Mouse (Mus musculus): Measurements from ENCODE around the gene 2200002J24Rik. TPM values are rescaled to one million over a fixed set of nuclear protein-coding genes. Genes with fewer than 3 reads are reported as not detected.
"Not testable (repeated sequence)": the region's sequence is repeated elsewhere in the genome, so short reads cannot be mapped to it uniquely, and the experiment has no call there.

2200002J24Rik gene
- polyA plus RNA-seq, 1 experiment from 2014 or later: not detected

GRCm38 (mm10) chr7:30736211-30736610 is 37.5 kb downstream of the 2200002J24Rik start:
- Histone ChIP-seq H3K4me1 (ENCODE audit: control insufficient read depth, insufficient read depth, low read length) (no peaks in the 10 kb centered on the region), H3K4me3 (ENCODE audit: low read depth, low read length) (no peak overlapping the region), H3K36me3 (ENCODE audit: control insufficient read depth, insufficient read depth, low read length) (0 out of 2 replicates have a peak, but pooled peaks cover 2% of the 10 kb centered on the region), H3K27me3 (ENCODE audit: control insufficient read depth, insufficient read depth, low read length) (no peaks in the 10 kb centered on the region), H3K9ac (ENCODE audit: low read length) (no peak overlapping the region), H3K27ac (replicated peaks; ENCODE audit: low read depth, low read length) (no peak overlapping the region), H3K4me2 (ENCODE audit: low read depth, severe bottlenecking) (no peak overlapping the region), H3K9me3 (ENCODE audit: control insufficient read depth, low read length) (no peaks in the 10 kb centered on the region)
- 83% methylated on average over 3 of the region's 3 CpGs for WGBS
- ATAC-seq (ENCODE audit: insufficient number of reproducible peaks, low FRiP score, low TSS enrichment, low read depth) (no peak), DNase-seq (ENCODE audit: low spot score) (no peak)

GRCm38 (mm10) chr7:30742570-30742969 is 43.8 kb downstream of the 2200002J24Rik start:
- not testable (repeated sequence) for H3K27me3 ChIP-seq (ENCODE audit: control insufficient read depth, insufficient read depth, low read length); H3K9ac ChIP-seq (ENCODE audit: low read length); H3K27ac ChIP-seq (replicated peaks; ENCODE audit: low read depth, low read length); H3K9me3 ChIP-seq (ENCODE audit: control insufficient read depth, low read length); ATAC-seq (ENCODE audit: insufficient number of reproducible peaks, low FRiP score, low TSS enrichment, low read depth); H3K36me3 ChIP-seq (ENCODE audit: control insufficient read depth, insufficient read depth, low read length); H3K4me2 ChIP-seq (ENCODE audit: low read depth, severe bottlenecking); DNase-seq (ENCODE audit: low spot score); H3K4me1 ChIP-seq (ENCODE audit: control insufficient read depth, insufficient read depth, low read length); H3K4me3 ChIP-seq (ENCODE audit: low read depth, low read length)
- WGBS: 85% methylated on average over 2 of the region's 2 CpGs

- not testable (repeated sequence) for H3K27ac ChIP-seq (replicated peaks; ENCODE audit: low read depth, low read length); H3K4me3 ChIP-seq (ENCODE audit: low read depth, low read length); DNase-seq (ENCODE audit: low spot score); H3K9ac ChIP-seq (ENCODE audit: low read length); H3K9me3 ChIP-seq (ENCODE audit: control insufficient read depth, low read length); H3K27me3 ChIP-seq (ENCODE audit: control insufficient read depth, insufficient read depth, low read length); H3K4me1 ChIP-seq (ENCODE audit: control insufficient read depth, insufficient read depth, low read length); H3K36me3 ChIP-seq (ENCODE audit: control insufficient read depth, insufficient read depth, low read length); H3K4me2 ChIP-seq (ENCODE audit: low read depth, severe bottlenecking); ATAC-seq (ENCODE audit: insufficient number of reproducible peaks, low FRiP score, low TSS enrichment, low read depth)
- 100% methylated on average over 1 of the region's 4 CpGs for WGBS
Observed at GRCm38 (mm10) chr7:30743617-30744016, 44.9 kb downstream of the 2200002J24Rik start, which contains the start of gene Gapdhs. Gapdhs (minus strand) TSS chr7:30743681.

DNA sequence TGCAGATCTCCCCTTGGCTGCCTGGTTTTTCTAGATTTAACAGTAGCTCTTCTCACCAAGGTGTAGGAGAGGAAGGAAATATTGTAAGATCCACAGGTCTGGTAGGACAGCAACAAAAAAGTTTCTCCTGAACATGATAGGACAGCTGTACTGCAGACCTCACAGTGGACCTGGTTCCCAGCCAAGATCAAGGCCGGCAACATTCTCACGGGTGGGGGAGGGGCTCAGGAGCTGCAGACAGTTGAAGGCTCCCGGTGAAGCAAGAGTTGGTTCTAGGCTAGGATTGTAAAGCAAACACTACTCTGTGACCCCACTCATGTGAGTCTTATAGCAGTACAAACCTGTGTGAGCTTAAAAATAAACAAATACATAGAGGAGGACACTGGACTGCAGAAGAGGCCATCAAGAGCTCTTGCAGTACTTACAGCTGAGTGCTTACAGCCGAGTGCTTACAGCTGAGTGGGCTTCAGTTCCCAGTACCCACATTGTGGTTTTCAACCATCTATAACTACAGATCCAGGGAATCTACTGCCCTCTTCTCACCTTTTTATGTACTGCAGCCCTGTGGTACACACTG is 45.4 kb downstream of the 2200002J24Rik start:
- ATAC-seq (ENCODE audit: insufficient number of reproducible peaks, low FRiP score, low TSS enrichment, low read depth): no peak

DNA sequence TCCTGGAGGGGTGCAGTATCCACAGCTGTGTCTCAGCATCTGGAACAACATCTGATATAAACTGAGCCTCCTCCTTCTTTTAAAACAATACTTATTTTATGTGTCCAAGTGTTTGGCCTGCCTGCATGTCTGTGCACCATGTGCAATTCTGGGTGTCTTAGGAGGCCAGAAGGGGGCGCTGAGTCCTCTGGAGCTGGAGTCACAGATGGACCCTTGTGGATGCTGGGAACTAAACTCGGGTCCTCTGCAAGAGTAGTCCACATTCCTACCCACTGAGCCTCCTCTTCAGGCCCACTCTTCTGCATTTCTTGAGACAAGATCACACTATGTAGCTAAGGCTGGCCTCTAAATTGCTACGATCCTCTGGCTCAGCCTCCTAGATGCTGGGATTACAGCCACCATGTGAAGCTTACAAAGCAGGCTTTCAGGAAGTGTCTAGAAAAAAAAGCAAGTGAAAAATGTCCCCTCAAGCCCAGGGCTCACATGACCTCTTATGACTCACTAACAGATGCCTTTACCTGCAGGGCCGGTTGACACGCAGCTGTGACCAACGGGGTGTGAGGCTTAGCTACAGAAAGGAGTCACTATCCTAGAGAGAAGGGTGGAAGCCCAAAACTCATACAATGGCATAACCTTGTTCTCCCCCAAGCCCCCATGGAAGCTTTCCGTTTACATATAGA is 48.9 kb downstream of the 2200002J24Rik start:
- H3K27me3 ChIP-seq (ENCODE audit: control insufficient read depth, insufficient read depth, low read length): no peaks in the 10 kb centered on the region
- WGBS: 83% methylated on average over 7 of the region's 7 CpGs
- DNase-seq (ENCODE audit: low spot score): no peak
- H3K4me1 ChIP-seq (ENCODE audit: control insufficient read depth, insufficient read depth, low read length): no peaks in the 10 kb centered on the region
- H3K4me2 ChIP-seq (ENCODE audit: low read depth, severe bottlenecking): no peak overlapping the region
- no peaks in the 10 kb centered on the region; the same call in 1 of the 2 replicates for H3K36me3 ChIP-seq (ENCODE audit: control insufficient read depth, insufficient read depth, low read length)
- H3K9ac ChIP-seq (ENCODE audit: low read length): no peak overlapping the region
- no peak for ATAC-seq (ENCODE audit: insufficient number of reproducible peaks, low FRiP score, low TSS enrichment, low read depth)
- H3K9me3 ChIP-seq (ENCODE audit: control insufficient read depth, low read length): no peaks in the 10 kb centered on the region
- no peak overlapping the region for H3K4me3 ChIP-seq (ENCODE audit: low read depth, low read length)
- H3K27ac ChIP-seq (replicated peaks; ENCODE audit: low read depth, low read length): no peak overlapping the region

More for the DNA sequence above, 45.4 kb downstream of the 2200002J24Rik start:
- no peak for DNase-seq (ENCODE audit: low spot score)
- H3K4me1 ChIP-seq (ENCODE audit: control insufficient read depth, insufficient read depth, low read length): no peaks in the 10 kb centered on the region
- H3K9me3 ChIP-seq (ENCODE audit: control insufficient read depth, low read length): no peaks in the 10 kb centered on the region
- H3K4me3 ChIP-seq (ENCODE audit: low read depth, low read length): no peak overlapping the region
- no peak overlapping the region for H3K9ac ChIP-seq (ENCODE audit: low read length)
- 47% methylated on average over 4 of the region's 4 CpGs for WGBS
- H3K4me2 ChIP-seq (ENCODE audit: low read depth, severe bottlenecking): no peak overlapping the region
- no peak overlapping the region for H3K27ac ChIP-seq (replicated peaks; ENCODE audit: low read depth, low read length)
- no peaks in the 10 kb centered on the region; the same call in 1 of the 2 replicates for H3K36me3 ChIP-seq (ENCODE audit: control insufficient read depth, insufficient read depth, low read length)
- H3K27me3 ChIP-seq (ENCODE audit: control insufficient read depth, insufficient read depth, low read length): no peaks in the 10 kb centered on the region

Other genes starting within 250 kb of the 2200002J24Rik start
- gene Kirrel2, start 241.2 kb upstream of the 2200002J24Rik start, polyA plus RNA-seq (2014; fragmentation: Nextera tagmentation; extraction: Ambion mirVana): 0.13 TPM in 1 of 2 replicates, not detected in the other
- 0.15 TPM in 1 of 2 replicates, not detected in the other for gene Nphs1, start 240.6 kb upstream of the 2200002J24Rik start, polyA plus RNA-seq (2014; fragmentation: Nextera tagmentation; extraction: Ambion mirVana)
- 0.33 TPM in 1 of 2 replicates, not detected in the other for gene Prodh2, start 205.3 kb upstream of the 2200002J24Rik start, polyA plus RNA-seq (2014; fragmentation: Nextera tagmentation; extraction: Ambion mirVana)
- gene Arhgap33, start 163.9 kb upstream of the 2200002J24Rik start, polyA plus RNA-seq (2014; fragmentation: Nextera tagmentation; extraction: Ambion mirVana): 12.1 and 12.9 TPM in 2 replicates
- 6.1 and 6.9 TPM in 2 replicates for gene Hspb6, start 146.7 kb upstream of the 2200002J24Rik start, polyA plus RNA-seq (2014; fragmentation: Nextera tagmentation; extraction: Ambion mirVana)
- 20.0 and 21.9 TPM in 2 replicates for gene Proser3, start 146.6 kb upstream of the 2200002J24Rik start, polyA plus RNA-seq (2014; fragmentation: Nextera tagmentation; extraction: Ambion mirVana)
- 40.6 and 46.9 TPM in 2 replicates for gene Lin37, start 139.1 kb upstream of the 2200002J24Rik start, polyA plus RNA-seq (2014; fragmentation: Nextera tagmentation; extraction: Ambion mirVana)
- gene U2af1l4, start 135.6 kb upstream of the 2200002J24Rik start, polyA plus RNA-seq (2014; fragmentation: Nextera tagmentation; extraction: Ambion mirVana): 91.9 and 100 TPM in 2 replicates
- 6.0 and 6.8 TPM in 2 replicates for gene Gm49396, start 135.6 kb upstream of the 2200002J24Rik start, polyA plus RNA-seq (2014; fragmentation: Nextera tagmentation; extraction: Ambion mirVana)
- gene Psenen, start 135.3 kb upstream of the 2200002J24Rik start, polyA plus RNA-seq (2014; fragmentation: Nextera tagmentation; extraction: Ambion mirVana): 105 and 123 TPM in 2 replicates
- gene Igflr1, start 133.5 kb upstream of the 2200002J24Rik start, polyA plus RNA-seq (2014; fragmentation: Nextera tagmentation; extraction: Ambion mirVana): 3.2 and 3.5 TPM in 2 replicates
- gene Kmt2b, start 110.2 kb upstream of the 2200002J24Rik start, polyA plus RNA-seq (2014; fragmentation: Nextera tagmentation; extraction: Ambion mirVana): 11.9 and 14.1 TPM in 2 replicates
- 0.43 TPM in 1 of 2 replicates, not detected in the other for gene Zbtb32, start 100.0 kb upstream of the 2200002J24Rik start, polyA plus RNA-seq (2014; fragmentation: Nextera tagmentation; extraction: Ambion mirVana)
- 3.6 and 3.8 TPM in 2 replicates for gene Upk1a, start 86.1 kb upstream of the 2200002J24Rik start, polyA plus RNA-seq (2014; fragmentation: Nextera tagmentation; extraction: Ambion mirVana)
- gene Cox6b1, start 72.8 kb upstream of the 2200002J24Rik start, polyA plus RNA-seq (2014; fragmentation: Nextera tagmentation; extraction: Ambion mirVana): 801 and 830 TPM in 2 replicates
- 0.19 and 0.43 TPM in 2 replicates for gene Etv2, start 63.1 kb upstream of the 2200002J24Rik start, polyA plus RNA-seq (2014; fragmentation: Nextera tagmentation; extraction: Ambion mirVana)
- gene Rbm42, start 48.6 kb upstream of the 2200002J24Rik start, polyA plus RNA-seq (2014; fragmentation: Nextera tagmentation; extraction: Ambion mirVana): 125 and 126 TPM in 2 replicates
- 62.1 and 67.3 TPM in 2 replicates for gene Haus5, start 33.9 kb upstream of the 2200002J24Rik start, polyA plus RNA-seq (2014; fragmentation: Nextera tagmentation; extraction: Ambion mirVana)
- not detected in 2 replicates for gene Pmis2, start 27.3 kb upstream of the 2200002J24Rik start, polyA plus RNA-seq (2014; fragmentation: Nextera tagmentation; extraction: Ambion mirVana)
- gene Atp4a, start 13.3 kb downstream of the 2200002J24Rik start, polyA plus RNA-seq (2014; fragmentation: Nextera tagmentation; extraction: Ambion mirVana): 0.28 and 0.41 TPM in 2 replicates
- 143 and 149 TPM in 2 replicates for gene Tmem147, start 30.6 kb downstream of the 2200002J24Rik start, polyA plus RNA-seq (2014; fragmentation: Nextera tagmentation; extraction: Ambion mirVana)
- 0.43 and 0.47 TPM in 2 replicates for gene Gapdhs, start 44.8 kb downstream of the 2200002J24Rik start, polyA plus RNA-seq (2014; fragmentation: Nextera tagmentation; extraction: Ambion mirVana)
- 0.27 and 1.3 TPM in 2 replicates for gene Sbsn, start 52.5 kb downstream of the 2200002J24Rik start, polyA plus RNA-seq (2014; fragmentation: Nextera tagmentation; extraction: Ambion mirVana)
- not detected in 2 replicates for gene Dmkn, start 64.8 kb downstream of the 2200002J24Rik start, polyA plus RNA-seq (2014; fragmentation: Nextera tagmentation; extraction: Ambion mirVana)
- gene Krtdap, start 89.0 kb downstream of the 2200002J24Rik start, polyA plus RNA-seq (2014; fragmentation: Nextera tagmentation; extraction: Ambion mirVana): not detected in 2 replicates
- 0.10 TPM in 1 of 2 replicates, not detected in the other for gene Ffar2, start 124.8 kb downstream of the 2200002J24Rik start, polyA plus RNA-seq (2014; fragmentation: Nextera tagmentation; extraction: Ambion mirVana)
- gene Ffar3, start 157.3 kb downstream of the 2200002J24Rik start, polyA plus RNA-seq (2014; fragmentation: Nextera tagmentation; extraction: Ambion mirVana): 0.09 TPM in 1 of 2 replicates, not detected in the other
- not detected in 2 replicates for gene Ffar1, start 162.6 kb downstream of the 2200002J24Rik start, polyA plus RNA-seq (2014; fragmentation: Nextera tagmentation; extraction: Ambion mirVana)
- gene Cd22, start 181.4 kb downstream of the 2200002J24Rik start, polyA plus RNA-seq (2014; fragmentation: Nextera tagmentation; extraction: Ambion mirVana): 0.65 TPM in 1 of 2 replicates, not detected in the other
- 0.21 and 0.27 TPM in 2 replicates for gene Mag, start 215.9 kb downstream of the 2200002J24Rik start, polyA plus RNA-seq (2014; fragmentation: Nextera tagmentation; extraction: Ambion mirVana)
- not detected in 2 replicates for gene Hamp2, start 225.8 kb downstream of the 2200002J24Rik start, polyA plus RNA-seq (2014; fragmentation: Nextera tagmentation; extraction: Ambion mirVana)
- gene Hamp, start 245.1 kb downstream of the 2200002J24Rik start, polyA plus RNA-seq (2014; fragmentation: Nextera tagmentation; extraction: Ambion mirVana): not detected in 2 replicates

All from limb, embryonic 11.5 days (tissue).